Mouse (Mus musculus): Measurements from ENCODE around the gene Hes6. TPM values are rescaled to one million over a fixed set of nuclear protein-coding genes. Genes with fewer than 3 reads are reported as not detected.

Hes6 gene
- polyA plus RNA-seq, 1 experiment = 62.8 TPM

DNA sequence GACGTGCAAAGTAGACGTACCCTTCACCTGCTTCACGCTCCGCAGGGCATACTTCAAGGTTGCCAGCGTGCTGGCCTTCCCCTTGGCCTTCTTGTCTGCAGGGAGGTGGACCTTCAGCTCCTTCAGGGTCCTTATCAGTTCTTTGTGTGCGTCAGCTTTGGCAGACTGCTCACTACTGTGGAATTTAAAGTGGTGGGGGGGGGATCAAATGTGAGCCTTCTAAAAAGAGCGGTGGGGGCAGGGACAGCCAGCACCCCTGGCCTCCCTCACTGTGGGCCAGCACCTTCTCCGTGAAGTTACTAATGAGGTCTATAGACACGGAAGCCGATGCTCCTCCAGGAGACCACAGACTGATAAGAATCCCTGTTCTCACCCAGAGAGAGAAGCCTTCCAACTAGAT lies 34.9 kb upstream of the Hes6 start:
- no peak for TF ChIP-seq GATA1 (IDR thresholded peaks at IDR 0.05; ENCODE audit: low read length)

DNA sequence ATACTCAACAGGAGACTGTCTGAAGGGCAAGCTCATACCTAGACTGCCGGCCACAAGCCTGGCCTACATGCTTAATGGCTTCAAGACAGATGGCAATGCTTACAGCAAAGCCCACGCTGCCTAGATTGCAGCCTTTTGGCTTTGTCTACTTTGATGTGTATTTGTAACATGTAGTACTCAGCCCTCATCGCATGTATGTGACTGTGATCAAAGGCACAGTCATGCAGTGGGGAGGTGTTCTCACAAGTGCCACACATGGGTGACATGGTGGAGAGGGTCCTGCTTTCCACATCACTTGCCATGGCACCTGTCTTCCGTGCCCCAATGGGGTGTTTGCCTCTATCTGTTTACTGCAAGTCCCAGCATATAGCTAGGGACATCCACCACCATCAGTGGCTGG lies 32.7 kb upstream of the Hes6 start:
- TF ChIP-seq GATA1 (IDR thresholded peaks at IDR 0.05; ENCODE audit: low read length) = no peak

DNA sequence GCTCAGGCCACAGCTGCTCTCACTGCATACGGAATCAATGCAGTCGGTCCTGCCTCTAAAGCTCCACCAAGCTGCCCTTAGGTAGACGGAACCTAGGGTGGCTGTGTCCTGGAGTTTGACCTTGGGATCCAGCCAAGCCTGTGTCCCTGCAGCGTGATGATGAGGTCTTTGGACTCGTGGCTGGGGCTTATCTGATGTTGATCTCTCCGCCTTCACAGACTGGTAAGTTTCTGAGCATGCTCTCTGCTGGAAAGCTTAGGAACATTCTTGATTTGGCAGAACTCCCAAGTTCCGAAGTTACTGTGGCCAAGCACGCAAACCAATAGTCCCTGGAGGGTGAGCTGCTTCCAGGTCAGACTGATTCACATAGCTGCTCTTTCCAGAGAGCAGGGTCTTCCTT lies 32.2 kb upstream of the Hes6 start:
- TF ChIP-seq GATA1 (IDR thresholded peaks at IDR 0.05; ENCODE audit: low read length) = no peak

DNA sequence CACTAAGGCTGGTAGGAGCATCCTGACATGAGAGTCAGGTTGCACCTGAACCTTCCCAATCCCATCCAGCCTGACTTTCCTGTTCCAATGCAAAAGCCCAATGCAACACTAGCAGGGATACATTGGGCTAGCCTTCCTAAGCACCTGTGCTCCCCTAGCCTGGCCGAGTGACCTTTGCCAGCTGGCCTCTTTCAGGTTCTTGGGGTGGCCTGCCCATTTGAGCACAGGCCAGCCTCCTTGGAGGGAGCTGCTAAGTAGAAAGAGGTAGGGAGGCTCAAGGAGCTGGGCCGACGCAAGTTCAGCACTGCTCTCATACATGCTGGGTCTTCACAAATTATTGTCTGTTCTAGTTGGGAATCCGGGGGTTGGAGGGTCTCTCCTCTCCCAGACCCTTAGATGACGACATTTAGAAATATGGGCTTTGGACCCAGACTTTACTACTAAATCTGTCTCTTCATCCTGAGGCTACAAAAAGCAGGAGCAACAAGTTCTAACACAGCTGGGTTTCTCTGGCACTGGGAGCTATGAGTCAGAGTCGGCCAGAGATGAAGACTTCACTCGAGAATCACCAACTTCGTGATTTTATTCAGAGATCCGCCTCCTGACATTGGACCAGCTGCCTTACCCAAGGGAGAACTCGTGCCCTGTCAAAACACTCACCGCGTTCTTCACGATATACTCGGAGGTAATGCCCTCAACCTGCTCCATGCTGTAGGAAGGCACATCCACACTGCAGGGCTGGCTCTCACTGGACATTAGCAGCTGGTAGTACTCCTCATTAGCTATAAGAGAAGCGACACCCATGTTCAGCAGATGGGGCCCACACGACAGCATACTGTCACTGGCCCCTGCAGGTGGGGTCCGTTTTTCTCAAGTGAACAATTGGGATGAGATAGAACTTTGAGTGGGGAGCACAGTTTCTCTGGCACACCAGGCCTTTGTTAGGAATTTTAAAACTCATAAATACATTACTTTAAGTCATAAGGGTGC lies 31.3 kb upstream of the Hes6 start:
- no peak for TF ChIP-seq GATA1 (IDR thresholded peaks at IDR 0.05; ENCODE audit: low read length)

DNA sequence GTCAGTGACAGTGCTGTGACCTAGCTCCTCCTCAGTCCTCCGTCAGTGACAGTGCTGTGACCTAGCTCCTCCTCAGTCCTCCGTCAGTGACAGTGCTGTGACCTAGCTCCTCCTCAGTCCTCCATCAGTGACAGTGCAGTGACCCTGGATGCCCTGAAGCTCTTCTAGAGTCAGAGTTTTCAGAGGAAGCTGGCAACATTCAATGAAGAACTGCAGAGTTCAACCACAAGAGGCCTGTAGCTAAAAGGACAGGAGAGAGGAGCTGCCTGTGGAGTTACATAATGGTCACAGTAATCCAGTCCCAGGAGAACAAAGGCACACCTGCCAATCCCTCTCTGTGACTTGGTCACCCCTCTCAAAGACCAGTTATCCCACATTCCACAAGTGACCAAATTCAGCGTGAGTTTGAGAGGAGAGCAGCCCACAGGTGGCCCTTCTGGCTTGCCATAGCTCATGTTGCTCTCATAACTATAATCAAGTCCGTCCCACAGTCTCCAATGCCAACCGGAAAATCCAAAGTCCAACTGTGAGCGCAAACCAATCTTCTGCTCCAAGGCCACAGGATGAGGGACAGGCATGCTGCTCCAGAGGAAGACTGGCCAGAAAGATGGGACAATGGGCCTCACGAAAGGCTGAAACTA lies 28.6 kb upstream of the Hes6 start:
- no peak for TF ChIP-seq GATA1 (IDR thresholded peaks at IDR 0.05; ENCODE audit: low read length)

DNA sequence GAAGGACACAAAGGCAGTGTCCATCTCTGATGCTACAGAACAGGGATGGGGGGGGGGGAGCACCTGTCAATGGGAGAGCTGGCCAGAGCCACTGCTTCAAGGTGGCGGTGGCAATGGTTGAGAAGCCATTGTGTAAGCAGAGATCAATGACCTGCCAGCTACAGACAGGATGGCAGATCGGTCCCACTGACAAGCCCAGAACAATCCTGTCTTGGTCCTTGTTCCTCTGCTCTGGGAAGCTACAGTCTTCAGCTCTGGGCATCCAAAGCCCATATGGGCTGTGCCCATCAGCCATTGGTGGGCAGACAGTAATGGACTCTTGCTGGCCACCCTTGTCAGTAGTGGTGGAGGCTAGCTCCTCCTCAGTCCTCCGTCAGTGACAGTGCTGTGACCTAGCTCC lies 28.0 kb upstream of the Hes6 start:
- TF ChIP-seq GATA1 (IDR thresholded peaks at IDR 0.05; ENCODE audit: low read length) = no peak

DNA sequence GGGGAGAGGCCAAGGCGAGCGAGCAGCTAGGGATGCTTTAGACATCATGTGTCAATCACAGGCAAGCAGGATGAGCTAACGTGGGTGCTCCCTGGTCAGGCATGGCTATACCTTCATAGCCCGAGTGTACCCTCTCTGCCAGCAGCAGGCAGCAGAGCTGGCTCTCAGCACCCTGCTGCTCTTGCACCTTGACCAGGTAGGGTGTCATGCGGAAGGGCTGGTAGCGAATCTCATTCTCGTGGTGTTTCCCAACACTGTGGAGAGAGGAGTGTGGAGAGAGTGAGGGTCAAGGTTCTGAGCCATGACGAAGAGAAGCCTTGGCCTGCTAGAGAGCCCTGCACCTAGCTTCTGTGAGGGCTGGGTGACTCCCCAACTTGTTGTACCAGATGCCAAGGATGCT lies 25.9 kb upstream of the Hes6 start:
- TF ChIP-seq GATA1 (IDR thresholded peaks at IDR 0.05; ENCODE audit: low read length) = no peak

DNA sequence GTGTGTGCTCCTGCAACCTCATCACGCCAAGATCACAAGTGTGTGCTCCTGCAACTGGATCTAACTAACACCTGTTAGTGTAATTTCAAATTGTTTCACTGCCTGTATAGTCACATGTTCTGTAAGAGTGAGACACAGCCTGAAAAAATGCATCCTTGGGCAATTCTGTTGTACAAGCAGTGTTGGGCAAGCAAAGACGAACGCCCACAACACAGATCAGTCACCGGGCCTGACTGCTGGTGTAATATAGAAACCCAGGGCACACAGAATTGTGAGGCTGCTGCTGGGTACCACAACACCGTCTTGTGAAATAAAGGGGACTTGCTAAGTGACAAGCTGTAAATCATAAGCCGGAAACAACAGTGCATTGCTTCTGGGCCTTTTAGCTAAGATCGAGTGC lies 23.7 kb upstream of the Hes6 start:
- no peak for TF ChIP-seq GATA1 (IDR thresholded peaks at IDR 0.05; ENCODE audit: low read length)

DNA sequence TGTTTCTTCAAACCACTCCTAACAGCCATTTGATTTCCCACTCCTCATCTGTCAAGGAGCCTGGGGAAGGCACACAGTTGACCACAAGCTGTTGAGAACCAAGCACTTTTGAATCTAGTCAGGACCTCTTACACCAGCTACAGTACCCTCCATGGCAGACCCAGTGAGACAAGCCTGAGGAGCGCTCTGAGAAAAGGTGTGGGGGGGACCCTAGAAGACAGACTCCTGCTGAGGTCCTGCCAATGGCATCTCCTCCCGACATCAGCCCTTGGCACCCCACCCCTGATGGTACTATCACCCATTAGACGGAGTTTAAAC lies 23.2 kb upstream of the Hes6 start:
- no peak for TF ChIP-seq GATA1 (IDR thresholded peaks at IDR 0.05; ENCODE audit: low read length)

DNA sequence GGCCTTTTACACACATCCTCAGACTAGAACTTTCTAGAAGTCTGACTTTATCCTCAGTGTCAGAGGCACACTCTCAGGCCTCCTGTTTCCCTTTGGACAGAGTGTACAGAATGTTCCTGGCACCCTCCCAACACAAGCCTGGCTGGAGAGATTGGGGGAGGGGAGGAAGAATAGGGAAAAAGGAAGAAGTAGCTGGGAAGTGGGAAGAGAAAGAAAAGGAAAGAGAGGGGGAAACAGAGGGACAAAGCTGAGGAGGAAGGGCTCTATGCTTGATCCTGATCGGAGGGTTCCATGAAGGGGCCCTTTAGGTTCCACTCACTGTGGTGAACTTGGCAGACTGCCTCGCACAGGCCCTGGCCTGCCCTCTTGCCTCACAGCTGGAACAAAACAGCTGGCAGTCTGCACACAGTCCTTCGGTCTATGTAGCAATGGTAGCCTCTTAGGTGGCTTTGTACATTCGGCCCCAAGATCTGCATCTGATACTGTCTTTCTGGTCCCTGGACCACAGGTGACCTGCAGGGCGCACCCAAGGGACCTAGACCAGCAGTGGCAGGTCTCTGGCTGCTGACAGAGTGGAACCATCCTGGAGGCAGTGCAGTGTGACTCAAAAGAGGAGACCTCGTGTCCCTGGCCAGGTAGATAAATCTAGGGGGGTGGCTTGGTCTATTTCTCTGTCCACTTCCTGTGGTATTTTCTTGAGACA lies 22.7 kb upstream of the Hes6 start:
- TF ChIP-seq GATA1 (IDR thresholded peaks at IDR 0.05; ENCODE audit: low read length) = no peak

DNA sequence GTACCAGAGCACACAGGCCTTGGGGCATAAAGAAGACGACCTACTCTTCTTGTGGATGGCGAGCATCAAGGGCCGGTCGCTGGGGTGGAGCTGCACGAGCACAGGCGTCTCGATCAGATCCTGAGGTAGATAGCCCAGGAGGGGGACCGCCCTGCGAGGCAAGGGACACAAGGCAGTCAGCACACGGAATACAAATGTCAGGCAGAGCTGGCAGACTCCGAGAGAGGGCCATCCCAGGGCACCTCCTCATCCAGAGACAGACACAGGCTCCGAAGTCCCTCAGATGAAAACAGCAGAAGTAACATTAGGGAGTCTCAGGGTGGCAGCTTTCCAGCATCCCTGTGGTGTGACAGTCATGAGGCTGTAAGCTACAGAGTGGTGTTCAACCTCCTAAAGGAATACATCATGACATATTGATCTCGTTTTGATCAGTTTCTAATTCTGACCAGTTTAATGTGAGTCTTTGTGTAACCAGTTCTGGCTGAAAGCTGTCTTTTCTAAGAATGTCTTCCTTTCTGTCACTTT lies 21.8 kb upstream of the Hes6 start:
- TF ChIP-seq GATA1 (IDR thresholded peaks at IDR 0.05; ENCODE audit: low read length) = no peak

DNA sequence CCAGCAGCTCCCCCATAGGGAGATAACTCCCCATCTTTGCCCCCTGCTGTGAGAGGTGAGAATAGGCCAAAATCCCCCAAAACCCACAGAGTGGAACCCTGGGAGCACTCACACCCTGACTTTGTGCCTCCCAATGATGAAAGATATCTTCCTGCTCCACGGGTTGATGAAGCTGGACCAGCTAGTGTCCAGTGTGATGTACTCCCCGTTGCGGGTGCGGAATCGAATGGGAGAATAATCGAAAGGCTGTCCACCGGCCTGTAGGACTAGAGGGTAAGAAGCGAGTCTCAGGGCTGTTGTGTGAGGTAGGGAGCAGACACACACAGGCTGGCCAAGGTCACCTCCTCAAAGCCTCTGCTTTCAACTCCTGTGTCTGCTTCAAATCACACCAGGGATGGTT lies 21.1 kb upstream of the Hes6 start:
- no peak for TF ChIP-seq GATA1 (IDR thresholded peaks at IDR 0.05; ENCODE audit: low read length)

DNA sequence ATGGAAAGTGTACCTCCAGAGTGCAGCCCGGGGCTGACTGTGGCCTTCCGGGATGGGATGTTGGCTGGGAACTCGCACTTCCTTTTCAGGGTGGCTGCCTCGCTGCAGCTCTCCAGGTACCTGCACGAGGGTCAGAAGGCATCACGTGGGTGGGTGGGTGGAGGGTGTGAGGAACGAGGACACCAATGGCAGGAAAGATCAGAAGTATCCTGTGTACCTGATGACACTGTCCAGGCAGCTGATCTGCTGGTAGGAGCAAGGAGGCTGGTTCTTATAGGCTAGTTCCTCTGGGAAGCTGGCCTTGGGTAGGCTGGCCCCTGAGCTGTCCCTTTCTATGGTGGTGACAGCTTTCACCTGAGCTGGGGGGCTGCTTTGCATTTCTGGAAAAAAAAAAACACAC lies 16.9 kb upstream of the Hes6 start:
- TF ChIP-seq GATA1 (IDR thresholded peaks at IDR 0.05; ENCODE audit: low read length) = no peak

DNA sequence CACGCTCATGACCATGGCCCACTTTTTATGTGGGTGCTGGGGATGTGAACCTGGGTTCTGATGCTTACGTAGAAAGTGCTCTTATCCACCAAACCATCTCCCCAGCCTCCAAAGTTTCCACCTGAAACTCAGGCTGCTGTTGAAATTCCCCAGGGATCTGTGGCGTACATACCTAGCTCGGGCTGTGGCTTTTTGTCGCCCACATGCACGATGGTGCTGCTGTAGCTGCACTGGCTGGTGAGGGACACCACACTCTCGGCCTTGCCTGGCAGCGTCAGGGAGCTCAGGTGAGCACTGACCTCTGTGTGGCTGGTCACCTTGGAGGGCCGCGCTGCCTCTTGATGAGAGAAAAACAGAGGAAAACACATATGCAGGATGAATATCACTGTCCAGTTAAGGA lies 15.4 kb upstream of the Hes6 start:
- no peak for TF ChIP-seq GATA1 (IDR thresholded peaks at IDR 0.05; ENCODE audit: low read length)

DNA sequence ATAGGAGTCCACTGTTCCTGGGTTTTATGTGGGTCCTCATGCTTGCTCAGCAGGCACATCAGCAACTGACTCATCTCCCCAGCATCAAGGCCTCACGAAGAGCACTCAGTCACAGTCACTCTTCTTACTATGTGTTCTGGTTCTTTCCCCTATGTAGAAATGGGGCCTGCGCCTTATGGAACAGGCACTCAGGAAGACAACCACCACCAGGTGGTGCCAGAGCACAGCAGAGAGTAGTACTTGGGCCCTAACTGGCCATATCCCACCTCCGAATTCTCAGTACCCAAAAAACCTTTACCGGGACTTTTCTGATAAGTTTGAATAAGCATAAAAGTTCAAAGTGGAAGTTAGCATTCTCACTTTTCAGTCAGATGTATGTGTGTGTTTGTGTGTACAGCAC lies 14.8 kb upstream of the Hes6 start:
- TF ChIP-seq GATA1 (IDR thresholded peaks at IDR 0.05; ENCODE audit: low read length) = no peak

DNA sequence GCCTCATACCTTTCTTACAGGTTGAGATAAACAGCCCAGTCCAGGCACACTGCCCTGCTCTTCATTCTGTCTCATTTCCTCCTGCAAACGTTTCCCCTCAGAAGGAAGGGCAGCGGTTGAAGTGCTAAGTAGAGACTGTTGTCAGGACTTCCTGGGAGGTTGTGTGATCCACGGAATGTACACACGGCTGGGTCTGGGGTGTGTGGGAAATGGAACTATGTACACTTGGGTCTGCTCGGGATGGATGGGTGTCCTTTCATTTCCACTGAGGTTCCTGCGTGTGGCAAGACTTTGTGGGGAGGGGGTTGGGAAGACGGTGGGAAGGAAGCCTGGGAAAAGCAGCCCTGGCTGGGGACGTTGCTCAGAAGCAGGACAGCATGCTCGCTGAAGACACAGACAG lies 12.6 kb upstream of the Hes6 start:
- no peak for TF ChIP-seq GATA1 (IDR thresholded peaks at IDR 0.05; ENCODE audit: low read length)

All from G1E-ER4 (cell line).